Mouse (Mus musculus): ENCODE measurements around the gene Sowahc.

Sowahc gene

DNA sequence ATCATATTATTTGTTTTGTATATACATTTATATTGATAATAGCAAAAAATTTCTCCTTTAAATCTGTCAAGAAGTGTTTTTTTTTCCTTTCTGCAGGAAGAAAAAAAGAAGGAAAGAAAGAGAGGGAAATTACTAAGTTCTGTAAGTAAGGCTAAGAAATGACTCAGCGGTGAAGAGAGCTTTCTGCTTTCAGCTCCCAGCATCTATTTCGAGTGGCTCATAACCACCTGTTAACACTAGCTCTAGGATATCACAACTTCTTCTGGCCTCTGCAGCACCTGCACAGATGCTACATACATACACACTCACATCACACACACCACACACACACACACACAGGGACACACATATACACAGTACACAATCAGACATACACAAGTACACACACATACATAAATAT is 34.8 kb downstream of the Sowahc start:
- no peak for DNase-seq

DNA sequence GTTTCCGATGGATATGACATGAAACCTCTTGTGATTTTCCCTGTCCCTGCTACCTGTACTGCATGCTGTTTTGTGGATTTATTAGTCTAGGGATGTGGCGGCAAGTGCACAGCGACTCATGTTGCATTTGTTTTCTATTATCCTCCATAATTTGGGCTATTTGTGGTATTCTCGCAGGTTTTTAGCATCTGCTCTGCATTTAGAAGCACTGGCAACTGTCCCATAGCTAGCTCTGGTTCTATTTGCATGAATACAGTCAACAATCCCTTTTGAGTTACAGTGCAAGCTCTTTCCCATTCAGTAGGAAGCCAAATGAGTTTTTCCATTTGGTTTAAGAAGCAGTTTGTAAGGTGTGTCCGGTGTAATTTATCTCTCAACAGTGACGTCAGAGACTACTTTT is 37.8 kb downstream of the Sowahc start:
- no peak for DNase-seq

DNA sequence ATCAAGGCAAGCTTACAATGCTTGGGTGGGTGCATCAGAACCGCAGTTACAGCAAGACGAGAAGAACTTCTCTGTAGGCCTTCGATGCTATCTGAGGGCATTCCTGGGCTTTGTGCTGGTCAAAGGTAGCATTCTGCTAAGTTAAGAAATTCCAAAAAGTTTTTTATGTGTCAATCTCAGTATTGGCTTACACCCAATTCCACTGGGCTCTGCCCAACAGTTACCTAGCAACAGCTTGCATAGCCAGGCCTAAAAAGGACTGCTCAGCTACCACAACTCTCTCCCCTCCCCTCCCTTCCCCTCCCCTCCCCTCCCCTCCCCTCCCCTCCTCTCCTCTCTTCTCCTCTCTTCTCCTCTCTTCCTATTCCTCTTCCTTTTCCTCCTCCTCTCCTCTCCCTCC is 39.9 kb downstream of the Sowahc start:
- no peak for DNase-seq

DNA sequence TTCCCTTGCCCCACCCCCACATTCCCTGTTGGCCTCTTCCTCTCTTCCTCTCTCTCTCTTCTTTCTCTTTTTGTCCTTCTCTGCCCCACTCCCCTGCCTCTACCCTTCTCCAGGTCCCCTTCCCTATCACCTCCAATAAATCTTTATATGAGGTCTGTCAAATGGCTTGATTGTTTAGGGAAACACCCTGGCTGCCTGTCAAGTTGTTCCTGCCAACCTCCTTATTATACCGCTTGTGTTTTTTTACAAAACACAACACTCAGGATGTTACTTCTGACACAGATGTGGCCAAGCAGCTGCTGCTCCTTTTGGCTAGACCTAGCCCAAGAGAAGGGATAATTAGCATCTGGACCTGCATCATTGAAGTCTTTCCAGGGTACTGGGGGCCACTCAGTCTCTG is 40.3 kb downstream of the Sowahc start:
- DNase-seq, result no peak

DNA sequence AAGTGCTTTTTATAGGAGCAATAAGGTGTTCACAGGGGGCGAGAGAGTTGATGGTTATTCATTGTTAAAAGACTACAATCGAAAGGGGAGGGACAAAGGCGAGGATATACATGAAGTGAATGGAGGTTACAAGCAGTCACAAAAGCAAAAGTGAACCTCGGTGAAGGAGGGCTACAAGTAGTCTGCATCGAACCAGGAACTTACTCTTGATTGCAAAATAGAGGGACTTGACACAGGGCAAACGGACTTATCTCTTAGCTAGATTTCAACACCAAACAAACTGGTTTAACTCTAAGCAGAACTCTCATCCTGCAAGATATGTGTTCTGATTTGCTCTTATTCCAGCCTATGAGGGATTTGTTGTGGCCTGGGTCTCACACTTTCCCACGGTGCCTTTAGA is 41.2 kb downstream of the Sowahc start:
- no peak for DNase-seq

DNA sequence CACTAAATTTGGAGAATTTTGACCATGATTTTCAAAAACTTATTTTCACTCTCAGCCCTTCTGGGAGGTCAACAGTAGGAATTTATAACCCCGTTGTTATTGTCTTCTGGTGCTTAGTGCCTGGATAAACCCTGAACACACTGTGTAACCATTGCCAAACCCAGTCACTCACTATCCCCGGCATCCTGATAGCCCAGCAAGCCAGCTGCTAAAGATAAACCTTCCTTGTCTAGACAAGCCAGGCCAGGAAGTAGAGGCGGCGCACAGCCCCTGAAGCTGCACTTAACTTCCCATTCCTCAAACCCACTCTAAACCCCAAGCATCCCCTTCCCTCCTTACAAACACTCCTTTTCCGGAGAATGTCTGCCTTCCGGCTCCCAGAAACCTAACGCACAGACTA is 43.3 kb downstream of the Sowahc start:
- no peak for DNase-seq

DNA sequence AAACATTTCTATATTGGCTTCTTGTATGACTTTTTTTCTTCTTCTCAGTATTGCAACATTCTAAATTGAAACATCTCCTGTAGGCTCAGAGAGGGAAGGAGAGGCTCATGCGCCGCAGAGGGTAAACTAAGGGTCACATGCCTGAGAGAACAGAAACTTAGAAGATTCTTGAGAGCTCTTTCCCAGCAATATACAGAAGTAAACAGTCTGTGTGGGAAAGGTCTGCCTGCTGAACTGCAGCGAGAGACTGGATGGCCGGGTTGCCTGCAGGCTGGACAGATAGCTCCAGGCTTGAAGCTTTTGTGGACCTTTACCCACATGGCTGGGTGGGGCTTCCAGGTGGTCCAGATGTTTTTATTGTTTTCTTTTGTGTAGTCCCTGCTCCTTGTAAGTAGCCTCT is 43.9 kb downstream of the Sowahc start:
- no peak for DNase-seq

DNA sequence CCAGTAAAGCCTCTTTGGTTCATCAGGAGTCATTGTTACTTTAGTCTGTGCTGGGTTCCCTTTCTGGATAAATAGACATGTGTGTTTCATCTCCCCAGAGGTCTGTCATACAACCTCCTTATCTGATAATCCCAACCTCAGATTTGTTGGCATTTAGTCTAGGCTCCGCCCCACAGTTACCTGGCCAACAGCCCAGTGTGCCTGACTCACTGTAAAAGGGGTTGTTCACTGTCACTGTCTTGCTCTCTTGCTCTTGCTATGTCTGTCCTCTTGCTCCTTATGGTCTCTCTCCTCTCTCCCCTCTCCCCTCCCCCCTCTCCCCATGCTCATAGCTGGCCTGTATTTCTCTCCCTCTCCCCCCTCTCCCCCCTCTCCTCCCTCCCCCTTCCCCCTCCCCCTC is 44.3 kb downstream of the Sowahc start:
- no peak for DNase-seq

DNA sequence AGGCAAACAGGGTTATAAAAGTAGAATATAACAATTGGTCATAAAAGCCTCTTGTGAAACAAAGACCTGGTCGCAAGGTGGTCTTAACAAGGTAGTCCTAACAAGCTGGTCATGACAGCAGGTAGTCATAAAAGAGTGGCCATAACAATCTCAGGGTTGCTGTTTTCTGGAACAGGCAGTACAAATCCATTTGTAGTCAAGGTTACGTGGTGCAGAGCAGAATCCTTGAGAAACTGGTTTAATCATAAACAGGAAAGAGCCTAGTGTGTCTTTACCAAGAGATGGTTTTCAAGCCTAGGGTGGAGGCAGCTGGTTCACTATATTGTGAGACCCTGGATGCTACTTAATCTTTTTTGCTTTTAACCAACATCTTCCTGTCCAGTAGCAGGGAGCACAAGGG is 45.5 kb downstream of the Sowahc start:
- no peak for DNase-seq

DNA sequence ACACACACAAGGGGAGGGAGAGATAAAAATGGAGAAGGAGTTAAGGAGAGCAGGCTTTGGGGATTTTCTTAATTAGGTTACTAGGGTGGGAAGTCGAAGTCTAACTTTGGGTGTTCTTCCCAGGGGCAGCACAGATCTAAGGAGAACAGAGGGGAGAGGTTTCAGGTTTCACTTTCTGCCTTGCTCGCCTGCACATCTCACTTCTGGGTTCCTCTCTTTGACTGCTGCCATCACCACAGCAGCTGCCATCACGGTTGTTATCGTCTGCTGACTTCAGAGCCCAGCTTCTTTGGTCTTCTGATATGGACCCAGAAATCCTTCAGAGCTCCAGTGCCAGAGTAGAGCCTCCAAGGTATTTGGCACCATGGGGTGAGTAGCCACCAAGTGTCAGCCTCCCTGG is 46.4 kb downstream of the Sowahc start:
- DNase-seq, result no peak

DNA sequence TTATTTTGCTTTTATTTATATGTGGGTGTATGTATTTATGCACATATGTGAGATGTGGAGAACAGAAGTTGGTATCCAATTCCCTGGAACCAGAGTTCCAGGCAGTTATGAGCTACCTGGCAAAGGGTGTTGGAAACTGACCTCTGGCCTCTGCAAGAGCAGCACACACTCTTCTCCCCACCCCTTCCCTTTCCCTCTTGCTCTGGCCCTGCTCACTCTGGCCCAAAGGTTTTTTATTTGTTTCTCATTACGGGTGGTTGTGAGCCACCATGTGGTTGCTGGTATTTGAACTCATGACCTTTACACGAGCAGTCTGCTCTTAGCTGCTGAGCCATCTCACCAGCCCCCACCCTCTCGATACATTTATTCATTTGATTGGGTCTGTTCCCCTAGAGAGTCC is 47.0 kb downstream of the Sowahc start:
- DNase-seq, result no peak

DNA sequence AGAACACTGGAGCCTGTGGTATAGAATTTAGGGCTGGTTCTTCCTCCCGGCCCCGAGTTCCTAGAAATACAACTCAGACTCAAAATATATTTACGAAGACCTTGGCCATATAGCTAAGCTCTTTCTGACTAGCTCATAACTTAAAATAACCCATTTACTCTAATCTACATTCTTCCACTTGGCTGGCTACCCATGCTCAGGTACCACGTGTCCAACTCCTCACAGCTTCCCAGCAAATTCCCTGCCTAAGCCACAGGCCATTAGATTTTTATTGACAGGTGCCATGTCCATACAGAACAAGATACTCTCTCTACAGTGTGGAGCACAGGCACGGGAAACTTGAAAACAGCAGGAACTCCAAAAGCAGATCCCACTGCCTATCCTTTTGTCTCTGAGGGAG is 54.0 kb downstream of the Sowahc start:
- no peak for DNase-seq

Data from spleen, adult 18-20 months (tissue).